Mouse (Mus musculus) E14TG2a.4 (cell line): ENCODE results near the gene Lrrc49.

Source experiments
- H3K27me3 ChIP-seq: 2 replicates; pipeline ENCODE4 v1.6.1; 2014; ENCODE audit warnings: low read length, control low read depth; ENCODE audit not compliant: insufficient read depth
- H3K36me3 ChIP-seq: 2 replicates; pipeline ENCODE4 v1.6.1; 2014; ENCODE audit warnings: low read length, control low read depth; ENCODE audit not compliant: insufficient read depth
- H3K4me1 ChIP-seq: replicated peaks from 2 replicates; pipeline ENCODE4 v1.6.1; 2014; ENCODE audit warnings: low read depth, low read length, control low read depth
- H3K4me3 ChIP-seq: replicated peaks from 2 replicates; pipeline ENCODE4 v1.5.1; 2014; ENCODE audit warnings: mild to moderate bottlenecking, low read length
- H3K9me3 ChIP-seq: 2 replicates; pipeline ENCODE4 v1.6.1; 2014; ENCODE audit warnings: low read length, control low read depth
- CTCF ChIP-seq: conservative IDR thresholded peaks from 2 replicates; pipeline ENCODE4 v1.5.1; 2014; ENCODE audit warnings: low read length
- NANOG ChIP-seq: IDR thresholded peaks from 2 replicates; pipeline ENCODE4 v1.6.1; 2014; ENCODE audit warnings: borderline replicate concordance, low read length, mixed read lengths
- POU5F1 ChIP-seq: IDR thresholded peaks from 2 replicates; pipeline ENCODE4 v1.6.1; 2014; ENCODE audit warnings: low read length, borderline replicate concordance

The Lrrc49 gene

DNA sequence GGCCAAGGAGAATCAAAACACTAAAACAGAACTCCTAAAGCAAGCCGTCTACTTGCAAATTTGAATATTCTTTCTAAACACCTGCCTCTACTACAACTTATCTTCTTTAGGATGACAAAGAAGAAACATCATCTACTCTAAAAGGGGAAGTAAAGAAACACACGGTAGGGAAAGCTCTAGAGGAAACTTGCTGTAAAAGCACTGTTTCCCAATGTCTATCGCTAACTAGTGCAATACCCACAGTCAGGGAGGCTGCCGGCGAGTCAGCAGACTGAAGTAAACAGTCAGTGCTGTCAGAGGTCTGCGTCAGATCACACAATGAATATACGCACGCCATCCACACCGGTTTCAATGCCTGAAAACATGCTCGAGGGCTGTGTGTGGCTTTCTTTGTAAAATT, 86.0 kb downstream of the Lrrc49 start:
- no peaks in the 10 kb centered on the region for H3K9me3 ChIP-seq
- no peak for TF ChIP-seq CTCF
- no peak for TF ChIP-seq POU5F1
- TF ChIP-seq NANOG = no peak
- no peak overlapping the region for H3K4me3 ChIP-seq
- H3K4me1 ChIP-seq = no peaks in the 10 kb centered on the region
- H3K27me3 ChIP-seq = no peaks in the 10 kb centered on the region
- H3K36me3 ChIP-seq = no peaks in the 10 kb centered on the region

DNA sequence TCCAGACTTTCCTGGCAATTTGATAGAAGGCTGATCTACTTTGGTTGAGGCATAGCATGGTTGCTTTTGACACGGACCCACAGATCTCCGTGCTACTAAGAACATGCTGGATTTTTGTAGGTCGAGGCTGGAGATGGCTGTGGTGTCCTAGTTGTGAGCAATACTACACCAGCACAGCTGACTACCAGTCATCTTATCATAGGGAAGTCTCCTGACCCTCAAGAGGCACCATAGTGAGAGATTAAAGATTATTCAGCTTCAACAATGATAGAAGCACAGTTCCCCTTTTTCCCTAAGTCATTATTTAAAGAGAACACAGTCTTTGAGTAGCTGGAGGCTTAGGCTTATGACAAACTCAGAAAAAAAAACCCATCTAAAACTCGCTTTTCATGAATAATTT, 87.7 kb downstream of the Lrrc49 start:
- H3K4me3 ChIP-seq = no peak overlapping the region
- no peaks in the 10 kb centered on the region for H3K27me3 ChIP-seq
- TF ChIP-seq NANOG = no peak
- TF ChIP-seq CTCF = no peak
- no peak for TF ChIP-seq POU5F1
- H3K4me1 ChIP-seq = no peaks in the 10 kb centered on the region
- no peaks in the 10 kb centered on the region for H3K9me3 ChIP-seq
- H3K36me3 ChIP-seq = no peaks in the 10 kb centered on the region

DNA sequence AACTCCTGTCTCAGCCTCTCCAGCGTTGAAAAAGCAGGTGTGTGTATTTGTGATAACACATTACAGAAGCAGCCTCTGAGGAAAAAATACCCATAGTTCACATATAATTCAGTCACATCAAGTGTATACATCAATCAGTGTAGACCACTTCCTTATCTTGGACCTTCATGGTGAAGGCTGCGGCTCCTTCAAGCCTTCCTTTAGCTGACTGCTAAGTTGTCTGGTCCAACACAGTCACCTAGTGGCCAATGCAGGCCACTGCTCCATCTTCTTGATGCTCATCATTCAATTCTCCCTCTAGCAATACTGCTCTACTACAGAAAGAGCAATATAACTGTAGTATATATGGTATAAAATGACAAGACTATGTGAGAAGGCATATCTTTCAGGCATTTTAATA, 88.5 kb downstream of the Lrrc49 start:
- TF ChIP-seq CTCF = peak; percentile 33
- TF ChIP-seq NANOG = no peak
- Histone ChIP-seq H3K4me3 (no peak overlapping the region), H3K9me3 (no peaks in the 10 kb centered on the region), H3K36me3 (no peaks in the 10 kb centered on the region), H3K4me1 (no peaks in the 10 kb centered on the region), H3K27me3 (no peaks in the 10 kb centered on the region)

DNA sequence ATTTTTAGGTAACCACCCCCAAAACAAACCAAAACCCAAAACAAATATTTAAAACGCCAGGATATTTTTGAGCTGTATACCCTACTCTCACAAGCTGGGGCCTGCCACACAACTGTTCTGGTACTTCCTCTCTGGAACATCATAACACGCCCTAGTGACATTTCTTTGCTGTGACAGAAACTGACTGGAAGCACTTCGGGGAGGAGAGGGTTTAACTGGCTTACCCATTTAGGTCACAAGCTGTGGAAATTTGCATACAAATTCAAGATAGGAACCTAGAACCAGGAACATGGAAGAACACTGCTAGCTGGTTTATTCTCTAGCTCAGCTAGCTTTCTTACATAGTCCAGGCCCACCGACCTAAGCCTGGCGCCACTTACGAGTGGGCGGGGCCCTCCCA, 92.6 kb downstream of the Lrrc49 start:
- Histone ChIP-seq H3K36me3 (no peaks in the 10 kb centered on the region), H3K4me1 (no peaks in the 10 kb centered on the region), H3K9me3 (peaks cover 12% of the 10 kb centered on the region), H3K27me3 (no peaks in the 10 kb centered on the region), H3K4me3 (no peak overlapping the region)
- TF ChIP-seq CTCF = no peak
- no peak for TF ChIP-seq POU5F1
- no peak for TF ChIP-seq NANOG

DNA sequence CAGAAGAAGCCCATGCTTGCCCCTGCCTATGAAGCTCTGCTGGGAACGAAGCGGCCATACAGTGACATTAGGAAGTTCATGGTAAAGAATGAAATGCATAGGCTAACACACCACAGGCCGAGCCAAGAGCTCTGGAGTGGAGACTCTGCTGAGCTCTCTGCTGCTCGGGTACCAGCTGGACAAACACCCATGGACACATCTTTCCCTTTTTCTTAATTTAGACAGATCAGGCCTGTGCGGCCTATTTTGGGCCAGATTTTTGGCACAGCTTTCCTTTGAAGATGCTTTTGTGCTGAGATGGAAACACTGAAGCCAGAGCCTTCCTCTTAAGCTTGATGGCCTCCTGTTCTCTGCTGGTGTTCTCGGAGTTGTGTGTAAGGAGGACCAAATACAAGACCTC, 95.0 kb downstream of the Lrrc49 start:
- Histone ChIP-seq H3K4me3 (no peak overlapping the region), H3K9me3 (peaks cover 12% of the 10 kb centered on the region), H3K4me1 (no peaks in the 10 kb centered on the region), H3K36me3 (no peaks in the 10 kb centered on the region), H3K27me3 (no peaks in the 10 kb centered on the region)
- TF ChIP-seq POU5F1 = no peak
- TF ChIP-seq NANOG = no peak
- no peak for TF ChIP-seq CTCF

DNA sequence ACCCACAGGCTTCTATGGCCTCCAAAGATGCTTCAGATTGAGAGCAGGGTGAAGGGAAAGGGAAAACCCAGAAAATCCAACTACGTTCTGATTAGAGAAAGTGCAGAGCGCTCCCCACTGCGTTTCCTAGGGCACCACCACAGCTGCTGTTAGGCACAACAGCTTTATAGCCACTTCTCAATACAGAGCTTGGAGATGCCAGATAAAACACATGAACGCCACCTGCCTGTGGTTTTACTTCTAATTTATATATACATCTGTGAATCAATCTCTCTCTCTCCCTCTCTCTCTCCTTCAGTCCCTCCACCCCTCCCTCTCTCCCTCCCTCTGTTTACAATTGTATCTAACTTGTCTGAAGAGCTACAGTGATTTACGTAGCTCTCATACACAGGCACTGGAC, 95.6 kb downstream of the Lrrc49 start:
- TF ChIP-seq CTCF = no peak

DNA sequence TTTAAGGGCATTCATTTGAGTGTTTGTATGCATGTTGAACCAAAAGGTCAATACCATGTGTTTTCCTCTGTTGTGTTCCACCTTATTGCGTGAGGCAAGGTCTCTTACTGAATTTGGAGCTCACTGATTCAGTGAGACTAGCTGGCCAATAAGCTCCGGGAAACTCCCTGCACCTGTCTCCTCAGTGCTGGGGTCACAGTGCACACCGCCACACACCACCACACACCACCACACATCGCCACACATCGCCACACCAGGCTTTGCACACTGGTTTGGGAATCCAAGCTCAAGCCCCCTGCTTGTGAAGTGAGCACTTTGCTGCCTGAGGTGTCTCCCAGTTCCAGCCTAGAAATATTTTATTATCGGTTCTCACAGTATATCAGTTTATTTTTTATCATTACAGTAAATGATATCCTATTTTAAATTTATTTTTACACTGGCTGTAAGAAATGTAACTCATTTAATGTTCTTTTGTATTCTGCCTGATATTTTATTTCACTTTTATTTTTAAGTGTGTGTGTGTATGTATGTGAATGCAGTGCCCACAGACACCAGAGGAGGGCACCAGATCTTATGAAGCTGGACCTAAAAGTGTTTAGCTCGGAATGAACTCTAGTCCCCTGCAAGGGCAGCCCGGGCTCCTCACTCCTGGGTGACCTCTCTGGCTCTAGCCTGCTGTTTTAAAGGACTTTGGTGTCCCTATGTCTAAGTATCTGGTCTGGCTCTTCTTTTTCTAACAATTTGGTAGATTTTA, 96.9 kb downstream of the Lrrc49 start:
- Histone ChIP-seq H3K27me3 (no peaks in the 10 kb centered on the region), H3K4me1 (no peaks in the 10 kb centered on the region), H3K36me3 (no peaks in the 10 kb centered on the region), H3K4me3 (no peak overlapping the region), H3K9me3 (peaks cover 12% of the 10 kb centered on the region)
- TF ChIP-seq POU5F1 (no peak), CTCF (no peak), NANOG (no peak)

More for the DNA sequence above, 95.6 kb downstream of the Lrrc49 start:
- Histone ChIP-seq H3K27me3 (no peaks in the 10 kb centered on the region), H3K9me3 (peaks cover 12% of the 10 kb centered on the region), H3K4me3 (no peak overlapping the region), H3K4me1 (no peaks in the 10 kb centered on the region), H3K36me3 (no peaks in the 10 kb centered on the region)

DNA sequence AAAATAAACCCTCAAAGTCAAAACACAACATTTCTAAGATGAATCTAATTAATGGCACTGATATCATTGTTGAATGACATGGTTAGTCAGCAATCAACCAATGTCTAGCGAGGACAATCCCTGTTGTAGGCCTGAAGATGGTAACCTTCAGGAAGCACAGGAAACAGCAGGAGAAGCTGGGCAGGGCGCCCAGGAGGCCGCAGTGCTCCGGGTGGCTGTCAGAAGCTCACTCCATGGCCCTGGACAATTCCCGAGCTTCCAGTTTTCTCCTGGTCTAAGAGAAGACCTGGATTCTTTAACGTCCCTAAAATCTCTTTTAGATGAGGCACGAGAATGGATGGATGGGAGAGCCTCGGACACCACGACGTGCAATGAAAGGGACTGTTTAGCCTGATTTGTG, 99.0 kb downstream of the Lrrc49 start:
- Histone ChIP-seq H3K27me3 (no peaks in the 10 kb centered on the region), H3K4me3 (no peak overlapping the region), H3K4me1 (no peaks in the 10 kb centered on the region), H3K36me3 (no peaks in the 10 kb centered on the region), H3K9me3 (peaks cover 8% of the 10 kb centered on the region)
- TF ChIP-seq CTCF = no peak
- TF ChIP-seq NANOG = no peak
- no peak for TF ChIP-seq POU5F1

DNA sequence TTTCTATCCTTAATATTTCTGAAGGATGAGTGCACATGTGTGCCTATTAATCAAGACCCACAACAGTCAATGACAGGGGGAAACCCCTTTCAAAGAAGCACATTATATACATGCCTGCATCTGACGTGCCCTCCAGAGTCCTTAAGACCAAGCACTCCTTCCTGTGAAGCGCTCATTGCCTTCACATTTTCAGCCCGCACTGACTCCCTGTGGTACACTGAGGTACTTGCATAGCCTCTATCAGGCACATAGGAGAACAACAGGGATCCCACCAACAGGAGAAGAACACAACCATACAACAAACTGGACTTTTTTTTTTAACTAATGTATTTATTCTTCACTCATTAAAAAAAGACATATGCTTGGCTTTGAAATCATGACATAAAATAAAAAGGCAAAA, 101.0 kb downstream of the Lrrc49 start:
- TF ChIP-seq CTCF (no peak), NANOG (no peak), POU5F1 (no peak)
- no peak overlapping the region for H3K4me3 ChIP-seq
- H3K36me3 ChIP-seq = no peaks in the 10 kb centered on the region
- no peaks in the 10 kb centered on the region for H3K27me3 ChIP-seq
- H3K4me1 ChIP-seq = no peaks in the 10 kb centered on the region
- 0 out of 2 replicates have a peak, but pooled peaks cover 4% of the 10 kb centered on the region for H3K9me3 ChIP-seq
